Mouse (Mus musculus) monocyte, adult 59 days (primary cell): ENCODE data around the gene Arhgap18. TPM values are rescaled to one million over a fixed set of nuclear protein-coding genes. Genes with fewer than 3 reads are reported as not detected.

ENCODE experiments used
- total RNA-seq, 2 experiments: library from RNA; stranded (reverse); gene quantifications; one replicate each; pipeline ENCODE4 v1.2.4; 2023

The Arhgap18 gene
- 10 to 100 TPM; 25.4 to 25.8 TPM for total RNA-seq

DNA sequence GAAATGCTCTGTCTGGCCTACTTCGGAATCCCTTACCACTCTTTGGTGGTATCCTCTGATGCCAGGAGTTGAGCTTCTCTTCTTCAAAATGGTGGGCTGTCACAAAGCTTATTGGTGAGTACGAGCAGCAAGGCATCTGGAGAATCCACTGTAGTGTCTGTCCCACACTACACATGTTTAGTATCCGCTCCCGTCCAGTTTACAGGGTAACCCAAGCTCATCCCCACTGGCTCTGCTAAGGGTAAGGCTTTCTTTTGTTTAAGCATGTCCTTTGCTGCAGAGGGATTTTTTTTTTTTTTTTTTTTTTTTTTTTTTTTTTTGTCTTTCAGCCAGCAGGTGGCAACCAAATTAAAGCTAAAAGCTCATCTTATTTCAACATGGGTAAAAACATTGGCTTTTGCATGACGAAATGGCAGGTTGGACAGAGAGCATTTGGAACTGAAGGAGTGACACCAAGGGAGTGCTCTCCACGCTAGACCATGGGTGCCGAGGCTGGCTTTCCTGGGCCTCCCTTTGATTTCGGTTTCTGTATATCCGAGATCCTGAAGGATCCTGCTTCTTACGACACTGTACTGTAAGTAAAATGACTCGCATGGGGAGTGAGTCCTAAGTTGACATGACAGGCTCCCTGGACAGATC is at the start of gene Arhgap18:
TSS of gene Arhgap18 (plus strand) at position 493 of the 639 bp plus-strand sequence.

